Mouse (Mus musculus) embryonic stem cell, embryonic (primary cell): Measurements from ENCODE around the gene Krtap28-13.

ENCODE experiments used
- CTCF ChIA-PET, 4 experiments: fragments of 300-600 bp in 2 of 4; fragments of 350-600 bp in 2 of 4; sonication (Branson Sonifier 250); formaldehyde crosslinking; loops; one replicate each; lab custom pipeline; 2022; ENCODE audit warnings: inconsistent platforms in 2 of 4; lab: Charles Lee
- POLR2A ChIA-PET, 4 experiments: fragments of 300-600 bp in 2 of 4; fragments of 350-600 bp in 2 of 4; sonication (Branson Sonifier 250); formaldehyde crosslinking; loops; one replicate each; lab custom pipeline; 2022; ENCODE audit warnings: antibody characterized with exemption in 4 of 4, inconsistent platforms in 1 of 4; lab: Charles Lee

Krtap28-13 gene

DNA sequence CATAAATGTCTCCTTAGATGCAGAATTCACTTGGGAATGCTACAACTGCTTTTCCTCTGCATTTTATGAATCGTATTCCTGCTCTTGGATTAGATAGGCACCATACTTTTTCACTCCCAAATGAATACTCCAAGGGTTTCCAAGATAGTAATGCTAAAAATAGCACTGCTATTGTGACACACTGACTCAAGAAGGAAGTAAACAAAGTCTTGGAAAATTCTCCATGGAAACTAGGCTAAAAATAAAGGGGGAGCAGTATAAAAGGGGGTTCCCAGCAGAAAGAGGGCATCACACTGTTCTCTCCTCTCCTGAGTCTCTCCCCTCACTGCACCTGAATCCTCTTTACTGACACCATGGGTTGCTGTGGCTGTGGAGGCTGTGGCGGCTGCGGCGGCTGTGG, at the start of gene Krtap28-13:
Krtap28-13 (plus strand) TSS at position 288 of the 400 bp plus-strand sequence.
- CTCF ChIA-PET: no interaction called here
- POLR2A ChIA-PET: no interaction called here

DNA sequence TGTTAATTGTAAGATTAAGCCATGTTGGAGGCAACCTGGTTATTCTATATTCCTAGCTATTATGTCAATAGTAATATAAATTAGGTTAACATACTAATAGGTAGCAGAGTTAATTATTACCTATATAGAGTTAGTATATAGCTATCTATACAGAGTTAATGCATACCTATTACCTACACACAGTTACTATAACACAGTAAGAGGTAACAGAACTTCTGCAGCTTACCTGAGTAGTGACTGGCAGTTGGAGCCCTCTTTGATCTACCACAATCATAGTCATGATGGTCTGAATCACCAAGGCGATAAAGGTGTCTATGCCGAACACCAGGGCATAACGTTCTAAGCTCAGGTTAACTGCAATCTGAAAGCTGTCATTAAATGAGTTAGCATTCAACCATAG, 46.3 kb upstream of the Krtap28-13 start:
- CTCF ChIA-PET: no interaction called here
- POLR2A ChIA-PET: no interaction called here

GRCm38 (mm10) chr1:83015329-83015879, 45.3 kb upstream of the Krtap28-13 start:
- CTCF ChIA-PET: no interaction called here

DNA sequence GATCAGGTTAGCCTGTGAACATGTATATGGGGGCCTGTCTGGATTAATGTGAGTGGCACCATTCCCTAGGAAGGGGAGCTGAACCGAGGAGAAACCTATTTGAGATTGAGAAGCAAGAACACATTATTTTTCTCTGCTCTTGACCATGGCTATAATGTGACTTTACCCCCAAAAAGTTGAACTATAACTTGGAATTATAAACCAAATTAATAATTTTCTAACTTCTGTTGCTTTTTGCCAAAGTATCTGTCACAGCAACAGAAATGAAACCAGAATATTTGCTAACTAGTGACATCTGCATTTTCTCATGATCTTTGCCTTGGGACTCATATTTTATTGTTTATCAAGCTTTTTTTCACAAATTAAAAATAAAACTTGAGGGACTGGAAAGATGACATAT, 44.2 kb upstream of the Krtap28-13 start:
- POLR2A ChIA-PET: interaction anchor here in 1 of 4 experiments (0.6 to 0.9 kb wide), 2 partner anchors 11 kb away, joined by 4 read pairs; no protein-coding TSS in a partner anchor
- CTCF ChIA-PET: no interaction called here

More at GRCm38 (mm10) chr1:83015329-83015879, 45.3 kb upstream of the Krtap28-13 start:
- POLR2A ChIA-PET: interaction anchor here in 1 of 4 experiments (0.6 kb wide), 1 partner anchor 31 kb away, joined by 3 read pairs; no protein-coding TSS in a partner anchor

DNA sequence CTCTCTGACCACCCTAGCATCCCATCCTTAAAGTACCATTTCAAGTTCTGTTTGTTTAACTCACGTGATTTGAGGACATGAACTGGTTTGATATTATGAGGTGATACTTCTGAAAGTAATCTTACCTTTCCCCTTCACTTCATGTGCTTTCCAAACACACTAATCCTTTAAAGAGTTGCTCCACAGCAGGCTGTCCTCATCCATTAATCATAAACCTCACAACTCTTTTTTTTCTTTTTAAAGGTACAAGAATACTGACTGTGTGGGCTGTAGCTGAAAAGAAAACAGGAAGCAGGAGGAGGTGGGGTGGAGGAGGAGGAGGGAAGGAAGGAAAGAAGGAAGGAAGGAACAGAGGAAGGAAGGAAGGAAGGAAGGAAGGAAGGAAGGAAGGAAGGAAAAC, 28.8 kb upstream of the Krtap28-13 start:
- CTCF ChIA-PET: no interaction called here
- POLR2A ChIA-PET: no interaction called here

GRCm38 (mm10) chr1:83032508-83032907, 28.2 kb upstream of the Krtap28-13 start:
- ChIA-PET POLR2A (no interaction called here), CTCF (no interaction called here)

DNA sequence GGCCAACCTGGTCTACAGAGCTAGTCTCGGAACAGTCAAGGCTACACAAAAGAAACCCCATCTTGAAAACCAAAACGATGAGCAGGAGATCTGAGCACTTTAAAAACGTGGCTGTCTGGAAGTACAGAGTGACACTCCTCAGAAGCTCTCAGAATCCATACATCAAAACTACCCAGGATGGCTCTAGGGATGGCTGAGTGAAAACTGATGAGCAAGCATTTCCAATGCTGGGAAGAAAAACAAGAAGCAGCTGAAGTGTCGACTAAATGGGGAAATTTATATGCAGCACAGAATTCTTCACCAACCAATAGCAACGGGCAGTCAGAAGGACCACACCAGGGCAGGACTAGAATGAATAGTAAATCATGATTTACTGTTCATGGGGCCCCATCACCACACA, 26.2 kb upstream of the Krtap28-13 start:
- CTCF ChIA-PET: interaction anchor here in 1 of 4 experiments (1.0 kb wide), 1 partner anchor 31 kb away, joined by 4 read pairs; no protein-coding TSS in a partner anchor
- POLR2A ChIA-PET: interaction anchor here in 2 of 4 experiments (1.4 to 1.5 kb wide), 2 partner anchors 10 to 14 kb away, joined by 3 to 4 read pairs; partner anchors contain the start of gene Gm47969 (in 1 of the 2)

GRCm38 (mm10) chr1:83036892-83037667, 23.6 kb upstream of the Krtap28-13 start:
- CTCF ChIA-PET: no interaction called here
- POLR2A ChIA-PET: interaction anchor here in 2 of 4 experiments (0.6 to 1.3 kb wide), 4 partner anchors 13 to 678 kb away, joined by 3 to 5 read pairs (median 3); no protein-coding TSS in a partner anchor

GRCm38 (mm10) chr1:83038109-83038672, 22.5 kb upstream of the Krtap28-13 start, which contains the start of gene Slc19a3:
Gene Slc19a3 (minus strand): TSS chr1:83038448.
- POLR2A ChIA-PET: interaction anchor here in 3 of 4 experiments (0.6 to 1.4 kb wide), 7 partner anchors 10 to 747 kb away, joined by 3 to 4 read pairs (median 3); partner anchors contain the start of gene Irs1 (in 1 of the 3)
- CTCF ChIA-PET: interaction anchor here in 3 of 4 experiments (0.6 to 1.2 kb wide), 3 partner anchors 27 to 604 kb away, joined by 3 read pairs; no protein-coding TSS in a partner anchor

- ChIA-PET POLR2A (interaction anchor here in 3 of 4 experiments (0.6 to 1.4 kb wide), 3 partner anchors 10 to 748 kb away, joined by 4 to 5 read pairs (median 4); partner anchors contain the start of gene Irs1 (in 1 of the 3)), CTCF (interaction anchor here in 1 of 4 experiments (1.2 kb wide), 1 partner anchor 26 kb away, joined by 3 read pairs; no protein-coding TSS in a partner anchor)
Measured at GRCm38 (mm10) chr1:83039080-83039479, 21.6 kb upstream of the Krtap28-13 start.

DNA sequence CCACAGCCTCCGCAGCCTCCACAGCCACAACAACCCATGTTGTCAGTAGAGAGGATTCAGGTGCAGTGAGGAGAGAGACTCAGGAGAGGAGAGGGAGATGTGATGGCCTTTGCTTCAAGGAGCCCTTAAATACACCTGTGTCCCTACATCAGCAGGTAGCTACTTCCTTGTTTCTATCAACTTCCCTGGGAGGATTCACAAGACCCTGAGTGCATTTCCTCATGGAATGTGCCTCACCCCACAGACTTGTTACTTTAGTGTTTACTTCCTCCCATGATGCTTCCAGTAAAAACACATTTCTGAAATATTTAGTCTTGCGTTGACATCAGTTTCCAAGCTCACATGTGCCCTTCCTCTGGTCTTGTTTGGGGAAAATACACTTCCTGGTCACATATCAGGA, 18.4 kb upstream of the Krtap28-13 start, which contains the start of gene Krtap28-10:
Krtap28-10 (minus strand) TSS at position 101 of the 400 bp plus-strand sequence.
- ChIA-PET CTCF (no interaction called here), POLR2A (no interaction called here)

GRCm38 (mm10) chr1:83044882-83045427, 15.8 kb upstream of the Krtap28-13 start, which contains the start of gene Gm47969:
Gene Gm47969 (plus strand): TSS chr1:83044932.
- CTCF ChIA-PET: no interaction called here
- POLR2A ChIA-PET: interaction anchor here in 1 of 4 experiments (1.2 kb wide), 1 partner anchor 11 kb away, joined by 3 read pairs; no protein-coding TSS in a partner anchor

DNA sequence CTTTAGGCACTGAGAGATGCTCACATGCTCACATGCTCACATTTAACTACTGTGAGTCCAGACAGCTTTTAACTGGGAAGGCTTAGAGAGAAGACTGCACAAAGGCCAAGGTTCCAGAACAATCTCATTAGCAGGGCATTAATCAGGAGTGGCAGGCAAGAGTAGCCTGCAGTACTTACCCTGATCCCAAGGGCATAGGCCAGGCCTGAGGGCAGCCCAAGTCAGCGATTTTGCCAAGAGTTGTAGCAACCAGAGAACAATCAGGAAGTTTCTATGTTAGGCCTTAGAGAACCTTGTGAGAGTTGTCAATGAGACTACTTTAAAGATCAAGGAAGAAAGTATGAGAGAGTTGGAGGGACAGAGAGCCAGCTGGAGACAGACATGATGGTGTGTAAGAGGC, 2.2 kb upstream of the Krtap28-13 start:
- ChIA-PET POLR2A (no interaction called here), CTCF (interaction anchor here in 1 of 4 experiments (1.1 kb wide), 1 partner anchor 18 kb away, joined by 3 read pairs; no protein-coding TSS in a partner anchor)

GRCm38 (mm10) chr1:83059278-83059677, 1.5 kb upstream of the Krtap28-13 start, which contains the start of gene A030005K14Rik:
Gene A030005K14Rik (minus strand): TSS chr1:83059378.
- POLR2A ChIA-PET: no interaction called here
- CTCF ChIA-PET: interaction anchor here in 1 of 4 experiments (1.1 kb wide), 1 partner anchor 17 kb away, joined by 3 read pairs; no protein-coding TSS in a partner anchor

GRCm38 (mm10) chr1:83064851-83065250, 4.1 kb downstream of the Krtap28-13 start:
- POLR2A ChIA-PET: interaction anchor here in 2 of 4 experiments (0.6 to 1.1 kb wide), 3 partner anchors 28 to 338 kb away, joined by 3 read pairs; no protein-coding TSS in a partner anchor
- CTCF ChIA-PET: interaction anchor here in 3 of 4 experiments (0.6 to 2.4 kb wide), 25 partner anchors 9 to 630 kb away, joined by 3 to 12 read pairs (median 3); partner anchors contain the start of gene Slc19a3 (in 1 of the 3)

DNA sequence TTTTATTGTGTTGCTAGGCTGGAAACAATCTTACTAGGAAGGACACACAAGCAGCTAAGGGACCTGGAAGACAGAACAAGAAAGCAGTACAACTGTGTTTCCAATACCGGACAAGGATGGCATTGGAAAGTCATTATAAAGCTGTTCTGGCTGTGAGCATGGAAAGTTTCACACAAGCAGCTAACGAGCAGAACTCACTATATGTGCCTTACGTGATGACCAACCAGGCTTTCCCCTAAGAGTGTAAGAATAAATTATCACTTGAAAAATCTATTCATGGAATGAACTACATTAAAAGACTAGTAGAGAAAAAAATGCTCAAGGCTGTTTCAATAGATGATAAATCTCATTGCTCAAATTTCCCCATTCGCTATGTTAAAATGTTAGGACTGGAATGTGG, 5.8 kb downstream of the Krtap28-13 start:
- ChIA-PET CTCF (interaction anchor here in 1 of 4 experiments (2.4 kb wide), 1 partner anchor 10 kb away, joined by 12 read pairs; no protein-coding TSS in a partner anchor), POLR2A (no interaction called here)

DNA sequence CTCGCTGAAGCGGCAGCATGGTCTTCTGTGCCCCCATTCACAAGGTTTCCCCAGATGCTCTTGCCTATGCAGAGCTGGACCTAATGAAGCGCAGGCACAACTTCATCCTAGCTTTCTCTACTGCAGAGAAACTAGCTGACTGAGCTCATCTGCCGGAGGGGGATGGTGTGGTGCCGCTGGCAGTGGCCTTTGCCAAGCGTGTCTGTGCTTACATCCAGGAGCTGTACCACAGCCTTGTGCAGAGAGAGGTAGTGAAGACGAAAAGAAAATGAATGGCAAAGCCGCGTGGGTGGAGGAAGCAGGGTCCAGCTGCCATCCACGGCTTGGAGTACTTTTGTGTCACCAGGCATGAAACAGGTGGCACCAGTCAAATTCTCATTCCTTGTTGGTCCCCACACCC, 6.5 kb downstream of the Krtap28-13 start:
- ChIA-PET POLR2A (no interaction called here), CTCF (interaction anchor here in 1 of 4 experiments (0.8 kb wide), 1 partner anchor 275 kb away, joined by 3 read pairs; no protein-coding TSS in a partner anchor)
